Mouse (Mus musculus): ENCODE data around the gene Gphn.

- no peak for TF ChIP-seq CTCF (IDR thresholded peaks at IDR 0.05; ENCODE audit: low read depth)
- TF ChIP-seq EP300 (optimal IDR thresholded peaks at IDR 0.05): no peak
These were observed 415.0 kb downstream of the Gphn start for GRCm38 (mm10) chr12:78641220-78641619.

Measured in stomach, postnatal 0 days (tissue).